Mouse (Mus musculus): ENCODE measurements around the gene Dnajb8.

The Dnajb8 gene

DNA sequence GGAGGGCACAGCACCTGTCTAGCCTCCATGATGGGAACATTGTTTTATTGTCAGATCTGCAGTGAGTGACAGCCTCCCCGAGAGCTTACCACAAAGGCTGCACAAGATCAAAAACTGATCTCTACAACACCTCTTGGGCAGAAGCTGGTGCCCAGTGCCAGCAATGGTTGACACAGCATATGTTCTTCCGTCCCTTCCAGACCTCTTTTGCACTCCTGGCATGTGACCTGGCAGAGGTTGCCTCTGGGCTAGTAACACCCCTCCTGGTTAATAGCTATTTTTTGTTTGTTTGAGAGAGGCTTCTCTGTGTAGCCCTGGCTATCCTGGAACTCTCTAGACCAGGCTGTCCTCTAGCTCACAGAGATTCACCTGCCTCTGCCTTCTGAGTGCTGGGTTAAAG is 56.1 kb downstream of the Dnajb8 start:
- DNase-seq (ENCODE audit: low spot score in 2 of 2), result no peak

DNA sequence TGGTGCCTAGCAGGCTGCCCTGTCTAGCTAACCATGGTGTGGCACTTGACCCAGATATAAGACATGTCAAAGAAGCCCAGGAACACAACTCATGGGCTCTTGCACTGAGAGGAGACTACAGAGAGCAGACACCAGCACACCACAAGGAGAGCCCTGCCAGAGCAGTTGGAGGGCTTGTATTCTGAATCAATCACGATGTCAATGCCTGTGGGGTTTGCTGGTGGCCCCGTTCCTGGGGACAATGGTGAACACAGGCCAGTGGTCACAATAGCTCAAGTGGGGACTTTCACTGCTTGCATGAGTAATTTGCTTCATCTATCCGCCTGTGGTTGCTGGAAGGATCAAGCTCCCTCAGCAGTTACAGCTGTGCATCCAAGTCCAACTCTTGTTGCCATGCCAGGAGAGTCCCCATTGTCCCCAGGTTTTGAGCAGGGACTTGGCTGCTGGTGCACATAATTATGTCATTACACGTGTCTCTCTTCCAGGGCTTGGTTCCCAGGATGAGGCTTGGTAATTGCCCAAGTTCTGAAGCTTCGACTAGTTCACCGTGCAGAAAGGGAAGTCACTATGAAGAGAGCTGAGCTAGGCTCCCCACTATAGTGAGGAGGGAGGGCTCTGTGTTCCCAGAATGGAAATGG is 68.2 kb downstream of the Dnajb8 start:
- peak; percentile 11 to 50 for DNase-seq (ENCODE audit: low spot score in 2 of 2)

DNA sequence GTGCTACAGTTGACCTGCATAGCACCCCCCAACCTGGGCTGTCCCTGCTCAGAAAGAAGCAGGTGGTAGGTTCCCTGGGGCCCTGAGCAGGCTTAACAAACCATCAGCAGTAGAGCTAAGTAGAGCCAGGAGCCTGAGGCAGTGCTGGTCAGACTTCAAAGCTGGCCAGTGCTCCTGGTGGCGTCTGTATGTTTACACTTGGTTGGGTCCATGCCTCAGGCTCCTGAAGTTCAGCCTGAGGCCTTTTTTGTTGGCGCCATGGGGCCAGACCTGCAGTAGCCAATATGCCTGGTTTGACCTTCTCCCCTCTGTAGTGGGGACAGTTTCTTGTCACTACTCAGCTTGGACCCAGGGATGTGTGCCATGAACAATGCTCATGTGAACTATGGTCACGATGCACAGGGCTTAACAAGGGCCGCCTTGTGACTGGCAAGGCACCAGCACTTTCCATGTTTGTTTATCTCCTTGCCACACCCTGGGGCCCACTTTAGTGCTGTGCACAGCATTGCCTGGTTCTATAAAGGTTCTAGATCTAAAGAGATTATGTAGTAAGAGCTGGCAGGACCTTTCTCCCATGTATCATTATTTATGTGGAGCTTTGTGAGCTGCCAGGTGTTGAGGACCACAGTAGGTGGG is 70.3 kb downstream of the Dnajb8 start:
- no peak for DNase-seq (ENCODE audit: low spot score in 2 of 2)

DNA sequence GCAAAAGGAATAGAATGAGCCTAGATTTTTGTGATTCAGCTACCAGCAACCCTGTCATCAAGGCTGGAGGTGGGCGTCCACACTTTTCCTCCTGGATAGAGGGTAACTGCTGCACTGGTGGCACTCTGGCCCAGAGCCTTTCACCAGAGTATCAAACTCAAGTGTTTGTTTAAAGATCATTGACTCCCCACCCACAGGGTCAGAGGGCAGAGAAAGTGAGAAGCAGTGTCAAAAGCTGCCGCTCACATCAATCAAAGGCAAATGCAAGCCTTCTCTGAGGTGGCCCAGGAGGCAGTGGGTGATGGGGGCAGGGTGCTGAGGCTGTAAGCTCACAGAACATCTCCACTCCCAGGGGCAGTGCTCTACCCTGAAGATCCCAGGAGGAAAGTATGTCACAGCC is 77.4 kb downstream of the Dnajb8 start:
- no peak for DNase-seq (ENCODE audit: low spot score in 2 of 2)

DNA sequence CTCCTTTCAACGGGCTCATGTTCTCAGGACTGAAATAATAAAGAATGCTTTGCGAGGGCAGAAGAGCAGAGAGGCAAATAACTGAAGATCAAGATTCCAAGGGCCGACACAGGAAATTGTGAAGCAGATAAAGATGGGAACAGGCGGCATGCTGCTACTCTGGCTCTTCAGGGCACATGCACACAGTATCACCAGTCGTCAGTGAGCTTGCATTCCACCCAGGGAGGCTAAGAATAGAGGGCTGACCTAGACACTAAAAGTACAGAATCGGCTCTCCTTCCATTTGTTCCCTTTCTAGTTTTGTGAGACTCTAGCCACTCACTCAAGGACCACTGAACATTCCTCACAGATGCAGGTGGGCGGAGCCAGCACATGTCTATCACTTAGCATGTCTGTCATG is 79.2 kb downstream of the Dnajb8 start:
- no peak for DNase-seq (ENCODE audit: low spot score in 2 of 2)

Measured in frontal cortex, postnatal 36 days (tissue).